Mouse (Mus musculus): Measurements from ENCODE around the gene Wnt10b. TPM values are rescaled to one million over a fixed set of nuclear protein-coding genes. Genes with fewer than 3 reads are reported as not detected.

The Wnt10b gene
- polyA plus RNA-seq, 1 experiment from 2014 or later: not detected

DNA sequence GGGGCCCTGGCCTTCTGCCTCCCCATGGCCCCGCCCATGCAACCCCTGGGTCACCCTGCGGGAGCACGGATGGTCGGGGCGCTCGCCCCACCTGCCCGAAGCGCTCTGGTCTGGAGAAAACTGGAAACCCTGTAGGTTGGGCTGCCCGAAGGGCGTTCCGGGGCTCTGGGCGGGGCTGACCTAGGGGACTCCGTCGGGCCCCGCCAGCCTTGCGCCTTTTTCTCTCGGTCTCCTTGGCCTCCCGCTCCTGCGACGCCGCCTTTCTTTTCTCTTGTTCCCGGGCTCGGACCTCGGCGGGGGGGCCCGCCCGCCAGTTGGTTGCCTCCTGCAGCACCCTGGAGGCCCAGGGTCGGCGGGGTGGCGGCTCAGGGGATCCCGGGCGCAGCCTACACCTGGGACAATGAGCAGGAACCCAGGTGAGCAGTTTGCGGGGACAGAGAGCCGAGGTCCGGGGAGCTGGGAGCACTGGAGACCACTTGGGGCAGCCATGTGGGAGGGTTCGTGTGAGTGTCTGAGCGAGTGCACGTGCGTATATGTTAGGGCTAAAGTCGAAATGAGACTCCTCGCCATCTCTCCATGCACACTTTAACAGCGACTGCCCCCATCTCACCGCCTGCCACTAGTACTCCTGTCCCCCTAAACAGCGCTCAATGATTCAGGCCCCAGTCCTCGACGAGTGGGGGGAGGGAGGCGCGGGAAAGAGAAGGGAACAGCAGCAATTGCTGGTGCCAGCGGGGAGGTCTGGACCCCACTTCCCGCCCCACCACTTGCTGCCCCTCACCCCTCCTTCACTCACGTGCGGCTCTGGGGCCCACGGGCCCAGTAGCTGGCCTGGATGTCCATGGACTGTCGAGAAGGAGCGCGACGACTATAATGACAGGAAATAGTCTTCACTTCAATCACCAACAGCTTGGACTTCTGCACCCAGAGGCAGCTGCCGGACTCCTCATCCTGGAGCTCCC lies 29.1 kb upstream of the Wnt10b start:
- H3K4me3 ChIP-seq: peak overlapping the region; percentile 48
- no peaks in the 10 kb centered on the region for H3K36me3 ChIP-seq (replicated peaks)
- H3K9ac ChIP-seq: no peak overlapping the region
- no peak overlapping the region for H3K27ac ChIP-seq
- no peak for ATAC-seq (replicated peaks)
- peaks cover 54% of the 10 kb centered on the region for H3K4me1 ChIP-seq
- H3K27me3 ChIP-seq (replicated peaks): peaks cover 82% of the 10 kb centered on the region
- H3K9me3 ChIP-seq: no peaks in the 10 kb centered on the region
- under 1% methylated on average over 58 of the region's 58 CpGs for WGBS
- peak overlapping the region; percentile 79 for H3K4me2 ChIP-seq

DNA sequence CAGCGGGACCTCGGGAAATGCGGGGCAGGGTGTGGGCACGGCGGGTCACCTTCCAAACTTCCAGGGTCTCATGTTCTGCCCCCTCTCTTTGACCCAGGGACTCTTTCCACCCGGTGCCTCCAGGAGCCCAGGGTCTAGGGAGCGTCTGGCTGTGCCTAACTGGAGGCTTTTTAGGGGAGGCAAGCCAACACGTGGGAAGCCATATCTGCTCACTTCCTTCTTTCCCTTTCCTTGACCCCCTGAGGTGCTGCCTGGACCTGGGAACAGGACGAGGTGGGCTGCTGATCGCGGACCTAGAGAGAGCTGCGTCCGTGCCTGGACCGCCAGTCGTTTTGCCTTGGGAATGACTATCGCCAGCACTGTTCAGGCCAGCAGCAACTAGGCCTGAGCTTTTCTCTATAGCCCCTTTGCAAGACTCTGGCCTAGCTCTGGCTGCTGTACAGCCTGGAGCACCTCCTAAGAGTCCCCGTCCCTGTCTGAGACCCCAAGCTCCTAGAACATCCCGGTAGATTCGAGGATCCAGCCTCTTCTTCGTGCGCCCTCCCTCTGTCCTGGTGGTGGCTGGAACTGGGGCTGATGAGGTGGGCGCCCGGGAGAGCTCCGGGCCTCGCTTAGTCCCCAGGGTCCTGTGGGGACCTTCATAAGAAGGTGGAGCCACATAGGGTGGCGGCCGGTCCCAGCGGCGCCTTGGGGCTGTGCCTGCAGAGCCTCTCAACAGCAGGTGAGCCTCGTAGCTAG lies 28.3 kb upstream of the Wnt10b start:
- Histone ChIP-seq H3K27ac (no peak overlapping the region), H3K9me3 (no peaks in the 10 kb centered on the region), H3K4me3 (peak overlapping the region; percentile 48), H3K4me2 (peak overlapping the region; percentile 88), H3K36me3 (replicated peaks) (no peaks in the 10 kb centered on the region), H3K27me3 (replicated peaks) (peaks cover 90% of the 10 kb centered on the region), H3K9ac (no peak overlapping the region), H3K4me1 (peaks cover 54% of the 10 kb centered on the region)
- whole genome bisulfite sequencing: 4% methylated on average over 30 of the region's 30 CpGs
- ATAC-seq (replicated peaks): no peak

DNA sequence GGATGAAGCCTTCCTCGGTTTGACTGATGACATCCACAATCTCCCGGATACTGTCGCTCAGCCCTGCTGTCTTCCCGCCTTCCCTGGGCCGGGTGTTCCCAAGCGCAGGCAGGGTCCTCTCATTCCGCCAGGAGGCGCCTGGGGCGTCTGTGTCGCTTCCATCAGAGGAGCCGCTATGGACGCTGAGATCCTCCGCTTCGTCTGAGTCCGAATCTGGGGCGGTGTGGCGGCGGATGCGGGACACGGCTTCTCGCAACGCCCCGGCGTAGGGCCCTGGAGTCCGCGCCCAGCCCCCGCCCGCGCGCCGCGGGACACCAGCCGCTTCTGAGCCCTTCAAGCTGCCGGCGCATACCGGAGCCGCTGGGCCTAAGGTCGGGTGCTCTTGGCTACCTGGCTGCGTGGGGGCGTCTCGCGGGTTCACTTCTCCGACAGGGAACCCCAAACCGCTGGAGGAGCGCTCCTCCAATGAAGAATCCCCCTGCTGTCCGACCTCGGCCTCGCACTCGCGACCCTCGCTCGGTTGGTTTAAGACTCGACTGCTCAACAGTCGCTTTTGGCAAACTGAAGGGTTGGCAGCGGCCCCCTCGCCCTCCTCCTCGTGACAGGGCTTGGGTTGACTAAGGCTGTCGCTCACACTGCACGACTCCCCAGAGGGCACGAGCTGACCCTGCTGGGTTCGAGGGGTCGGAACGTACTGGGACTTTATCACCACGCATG lies 27.5 kb upstream of the Wnt10b start:
- Histone ChIP-seq H3K9me3 (no peaks in the 10 kb centered on the region), H3K27me3 (replicated peaks) (peaks cover 95% of the 10 kb centered on the region), H3K4me2 (peak overlapping the region; percentile 88), H3K27ac (no peak overlapping the region), H3K9ac (peak overlapping the region; percentile 51), H3K4me3 (peak overlapping the region; percentile 48), H3K36me3 (replicated peaks) (no peaks in the 10 kb centered on the region), H3K4me1 (peaks cover 54% of the 10 kb centered on the region)
- WGBS: under 1% methylated on average over 64 of the region's 64 CpGs
- ATAC-seq (replicated peaks): peak; percentile 46; the same call in 1 of the 2 replicates

DNA sequence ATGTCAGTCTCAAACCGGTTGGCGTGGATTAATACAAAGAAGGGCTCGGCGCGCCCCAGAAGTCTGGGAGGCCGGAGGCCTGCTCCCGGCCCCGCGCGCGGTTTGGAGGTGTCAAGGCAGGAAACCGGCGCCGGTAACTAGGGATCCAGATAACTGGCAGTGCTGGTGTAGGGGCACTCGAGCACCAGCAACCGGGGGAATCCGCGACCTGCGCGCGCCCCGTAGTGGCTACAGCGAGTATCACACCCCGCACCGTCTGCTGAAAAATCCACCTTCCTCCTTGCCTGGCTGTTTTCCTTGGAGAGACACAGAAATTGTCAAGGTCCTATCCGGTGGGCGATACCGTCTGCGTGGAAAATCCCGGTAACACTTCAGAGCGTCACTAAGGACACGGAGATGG lies 26.1 kb upstream of the Wnt10b start:
- Histone ChIP-seq H3K9me3 (no peaks in the 10 kb centered on the region), H3K4me1 (peaks cover 53% of the 10 kb centered on the region), H3K27me3 (replicated peaks) (peaks cover 97% of the 10 kb centered on the region), H3K4me2 (peak overlapping the region; percentile 44), H3K36me3 (replicated peaks) (no peaks in the 10 kb centered on the region), H3K4me3 (peak overlapping the region; percentile 24), H3K9ac (0 out of 2 replicates have a peak overlapping the region, but pooled peaks have one; percentile 27), H3K27ac (no peak overlapping the region)
- no peak for ATAC-seq (replicated peaks)
- under 1% methylated on average over 32 of the region's 32 CpGs for WGBS

DNA sequence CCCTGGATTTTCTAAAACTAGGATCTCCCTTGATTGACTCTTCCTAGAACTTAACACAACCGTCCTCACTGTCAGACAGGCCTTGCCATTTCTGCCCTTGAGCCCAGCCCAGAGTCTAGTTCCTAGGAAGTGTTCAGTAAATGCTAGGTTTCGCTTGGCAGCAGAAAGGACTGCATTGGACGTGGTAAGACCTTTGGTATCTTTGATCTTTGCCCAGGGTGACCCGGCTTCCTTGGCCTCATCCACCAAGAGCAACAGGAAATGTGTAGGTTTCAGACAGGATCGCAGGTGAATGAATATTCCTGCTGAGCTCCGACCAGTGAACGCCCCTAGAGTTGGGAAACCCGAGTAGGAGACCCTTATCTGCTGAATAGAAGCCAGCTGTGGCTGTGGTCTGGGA lies 25.0 kb upstream of the Wnt10b start:
- 9% methylated on average over 8 of the region's 8 CpGs for WGBS
- ATAC-seq (replicated peaks): no peak
- Histone ChIP-seq H3K36me3 (replicated peaks) (no peaks in the 10 kb centered on the region), H3K27me3 (replicated peaks) (peaks cover 96% of the 10 kb centered on the region), H3K9ac (no peak overlapping the region), H3K4me2 (no peak overlapping the region), H3K4me3 (no peak overlapping the region), H3K4me1 (peaks cover 48% of the 10 kb centered on the region), H3K27ac (no peak overlapping the region), H3K9me3 (no peaks in the 10 kb centered on the region)

DNA sequence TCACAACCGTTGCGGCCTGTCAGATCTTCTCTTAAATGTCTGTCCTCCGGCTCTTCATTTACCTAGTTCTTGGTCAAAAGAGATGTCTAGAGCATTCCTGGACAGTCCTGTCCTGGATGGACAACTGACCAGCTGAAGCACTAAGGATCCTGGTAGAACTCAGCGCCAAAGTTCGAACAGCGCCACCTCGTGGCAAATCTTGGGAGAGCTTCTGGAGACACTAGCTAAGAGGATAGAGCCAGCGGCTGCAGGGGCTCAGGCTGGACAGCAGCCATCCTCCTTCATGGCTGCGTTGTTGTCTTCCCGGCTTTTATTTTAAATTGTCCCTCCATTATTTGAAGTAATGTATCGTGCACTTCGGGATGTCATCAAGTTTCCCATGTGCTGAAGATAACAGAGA lies 21.4 kb upstream of the Wnt10b start:
- WGBS: 6% methylated on average over 12 of the region's 12 CpGs
- Histone ChIP-seq H3K9me3 (no peaks in the 10 kb centered on the region), H3K36me3 (replicated peaks) (no peaks in the 10 kb centered on the region), H3K27me3 (replicated peaks) (peaks cover 92% of the 10 kb centered on the region), H3K27ac (no peak overlapping the region), H3K4me3 (no peak overlapping the region), H3K9ac (no peak overlapping the region), H3K4me2 (no peak overlapping the region), H3K4me1 (peaks cover 28% of the 10 kb centered on the region)
- no peak for ATAC-seq (replicated peaks)

DNA sequence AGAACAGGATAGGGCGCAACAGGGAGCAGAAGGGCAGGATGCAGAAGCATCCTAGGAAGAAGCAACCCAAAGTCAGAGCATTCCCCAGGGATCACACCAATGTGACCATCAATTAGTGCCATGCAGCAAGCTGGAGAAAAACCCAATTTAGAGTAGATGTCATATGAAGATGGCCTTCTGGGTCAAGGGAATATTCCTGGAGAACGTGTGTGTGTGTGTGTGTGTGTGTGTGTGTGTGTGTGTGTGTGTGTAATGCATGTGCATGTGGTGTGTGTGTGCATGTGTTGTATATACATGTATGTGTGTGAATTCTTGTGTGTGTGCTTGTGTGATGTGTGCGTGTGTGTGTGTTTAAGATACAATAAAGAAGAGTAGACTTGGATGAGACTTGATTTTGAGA lies 21.0 kb upstream of the Wnt10b start:
- H3K4me1 ChIP-seq: peaks cover 24% of the 10 kb centered on the region
- H3K27ac ChIP-seq: no peak overlapping the region
- H3K4me2 ChIP-seq: no peak overlapping the region
- H3K36me3 ChIP-seq (replicated peaks): no peaks in the 10 kb centered on the region
- ATAC-seq (replicated peaks): no peak
- no peak overlapping the region for H3K9ac ChIP-seq
- H3K27me3 ChIP-seq (replicated peaks): peaks cover 93% of the 10 kb centered on the region
- no peak overlapping the region for H3K4me3 ChIP-seq
- WGBS: 40% methylated on average over 3 of the region's 3 CpGs
- no peaks in the 10 kb centered on the region for H3K9me3 ChIP-seq

DNA sequence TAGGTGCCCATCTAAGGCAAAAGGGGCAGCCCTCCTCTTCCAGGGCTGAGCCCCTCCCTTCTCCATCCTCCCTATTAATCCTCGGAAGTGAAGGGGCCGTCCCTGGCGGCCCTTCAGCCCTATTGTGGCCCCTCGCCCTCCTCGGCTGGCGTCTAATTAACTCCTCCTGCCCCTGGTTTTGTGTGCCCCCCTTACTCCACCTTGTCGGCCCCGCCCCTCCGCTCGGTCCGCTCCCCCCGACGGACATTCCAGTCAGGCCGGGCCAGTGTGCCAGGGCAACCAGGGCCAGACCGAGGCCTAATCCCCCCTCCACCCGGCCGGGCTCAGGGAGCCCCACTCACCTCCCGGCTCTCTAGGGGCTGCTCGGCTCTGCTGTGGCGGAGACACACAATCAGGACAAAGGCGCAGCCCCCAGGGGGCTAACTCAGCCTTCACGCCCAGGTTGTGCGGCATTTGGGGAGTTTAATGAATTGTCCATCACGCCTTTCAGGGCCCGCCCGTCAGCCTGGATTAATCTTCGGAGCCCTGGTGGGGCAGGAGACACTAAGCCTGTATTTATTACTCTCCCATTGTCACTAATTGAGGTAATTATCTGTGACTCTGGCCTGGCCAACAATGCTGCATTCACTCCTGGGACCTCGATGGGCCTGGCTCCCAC lies 20.0 kb upstream of the Wnt10b start:
- H3K9ac ChIP-seq: no peak overlapping the region
- peak overlapping the region; percentile 12; the same call in 1 of the 2 replicates for H3K4me2 ChIP-seq
- H3K9me3 ChIP-seq: no peaks in the 10 kb centered on the region
- H3K27ac ChIP-seq: no peak overlapping the region
- WGBS: 3% methylated on average over 28 of the region's 28 CpGs
- peaks cover 93% of the 10 kb centered on the region for H3K27me3 ChIP-seq (replicated peaks)
- ATAC-seq (replicated peaks): peak; percentile 88
- H3K36me3 ChIP-seq (replicated peaks): no peaks in the 10 kb centered on the region
- no peak overlapping the region for H3K4me3 ChIP-seq
- peaks cover 27% of the 10 kb centered on the region; the same call in 1 of the 2 replicates for H3K4me1 ChIP-seq

DNA sequence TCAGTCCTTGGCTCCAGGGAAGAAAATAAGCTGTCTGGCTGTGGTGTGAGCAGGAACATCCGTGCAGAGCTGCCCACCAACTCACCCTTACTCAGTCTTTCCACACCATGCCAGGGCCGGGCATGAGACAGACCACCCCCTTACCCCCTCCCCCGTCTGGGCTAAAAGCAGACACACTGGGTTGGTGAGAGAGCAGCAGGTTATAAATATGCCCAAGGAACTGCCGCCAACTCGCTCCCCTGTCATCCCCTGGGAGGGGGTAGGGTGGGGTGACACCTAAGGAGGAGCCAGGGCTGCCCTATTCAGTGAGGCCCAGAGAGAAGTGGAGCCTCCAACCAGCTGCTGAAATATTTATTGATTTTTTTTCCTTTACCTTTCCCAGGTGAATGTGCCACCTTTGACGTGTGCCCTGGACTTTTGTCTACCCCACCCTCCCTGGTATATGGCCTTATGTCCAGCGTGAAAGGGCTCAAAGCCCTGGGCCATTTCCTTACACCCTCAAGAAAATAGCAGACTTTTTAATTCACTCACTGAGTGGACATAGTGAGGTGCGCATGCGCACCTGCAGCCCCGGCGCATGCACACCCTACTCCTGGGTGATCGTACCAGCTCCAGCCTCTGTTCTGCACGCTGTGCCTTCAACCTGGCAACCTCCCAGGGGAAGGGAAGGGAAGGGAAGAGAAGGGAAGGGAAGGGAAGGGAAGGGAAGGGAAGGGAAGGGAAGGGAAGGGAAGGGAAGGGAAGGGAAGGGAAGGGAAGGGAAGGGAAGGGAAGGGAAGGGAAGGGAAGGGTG lies 19.0 kb upstream of the Wnt10b start:
- no peak overlapping the region for H3K4me3 ChIP-seq
- 2% methylated on average over 13 of the region's 13 CpGs for WGBS
- peaks cover 93% of the 10 kb centered on the region for H3K27me3 ChIP-seq (replicated peaks)
- no peaks in the 10 kb centered on the region for H3K36me3 ChIP-seq (replicated peaks)
- ATAC-seq (replicated peaks): peak; percentile 48; the same call in 1 of the 2 replicates
- peaks cover 35% of the 10 kb centered on the region; the same call in 1 of the 2 replicates for H3K4me1 ChIP-seq
- no peak overlapping the region for H3K27ac ChIP-seq
- H3K9me3 ChIP-seq: no peaks in the 10 kb centered on the region
- no peak overlapping the region for H3K9ac ChIP-seq
- H3K4me2 ChIP-seq: no peak overlapping the region

DNA sequence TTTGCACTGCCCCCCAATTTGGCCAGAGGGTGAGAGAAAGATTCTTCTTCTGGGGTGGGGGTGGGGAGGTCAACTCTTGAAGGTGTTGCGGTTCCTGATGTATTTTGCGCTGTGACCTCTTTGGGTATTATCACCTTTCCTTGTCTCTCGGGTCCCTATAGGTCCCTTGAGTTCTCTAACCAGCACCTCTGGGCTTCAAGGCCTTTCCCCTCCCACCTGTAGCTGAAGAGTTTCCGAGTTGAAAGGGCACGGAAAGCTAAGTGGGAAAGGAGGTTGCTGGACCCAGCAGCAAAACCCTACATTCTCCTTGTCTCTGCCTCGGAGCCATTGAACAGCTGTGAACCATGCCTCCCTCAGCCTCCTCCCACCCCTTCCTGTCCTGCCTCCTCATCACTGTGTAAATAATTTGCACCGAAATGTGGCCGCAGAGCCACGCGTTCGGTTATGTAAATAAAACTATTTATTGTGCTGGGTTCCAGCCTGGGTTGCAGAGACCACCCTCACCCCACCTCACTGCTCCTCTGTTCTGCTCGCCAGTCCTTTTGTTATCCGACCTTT lies 15.3 kb upstream of the Wnt10b start:
- Histone ChIP-seq H3K4me1 (peaks cover 53% of the 10 kb centered on the region), H3K27me3 (replicated peaks) (peaks cover 96% of the 10 kb centered on the region), H3K4me2 (peak overlapping the region; percentile 50), H3K4me3 (peak overlapping the region; percentile 31), H3K9ac (no peak overlapping the region), H3K36me3 (replicated peaks) (no peaks in the 10 kb centered on the region), H3K27ac (no peak overlapping the region), H3K9me3 (no peaks in the 10 kb centered on the region)
- no peak for ATAC-seq (replicated peaks)
- WGBS: 5% methylated on average over 13 of the region's 13 CpGs
